Mouse (Mus musculus): ENCODE results near the gene St6galnac1. TPM values are rescaled to one million over a fixed set of nuclear protein-coding genes. Genes with fewer than 3 reads are reported as not detected.

The St6galnac1 gene
- polyA plus RNA-seq, 1 experiment from 2014 or later, result not detected

GRCm38 (mm10) chr11:116720319-116720865 is 54.9 kb downstream of the St6galnac1 start:
- no peak overlapping the region for H3K4me3 ChIP-seq
- no peak for DNase-seq (ENCODE audit: low spot score)
- H3K36me3 ChIP-seq (replicated peaks), result no peaks in the 10 kb centered on the region
- peaks cover 14% of the 10 kb centered on the region for H3K4me1 ChIP-seq
- peaks cover 6% of the 10 kb centered on the region; the same call in 1 of the 2 replicates for H3K9me3 ChIP-seq
- H3K27ac ChIP-seq (replicated peaks), result no peak overlapping the region
- no peaks in the 10 kb centered on the region for H3K27me3 ChIP-seq (replicated peaks; ENCODE audit: low read depth, poor library complexity, severe bottlenecking)
- 89% methylated on average over 15 of the region's 15 CpGs for WGBS

Other genes starting within 250 kb of the St6galnac1 start
- 5.9 and 6.5 TPM in 2 replicates for gene Sphk1, start 244.6 kb downstream of the St6galnac1 start, polyA plus RNA-seq (2016; fragmentation: Nextera tagmentation; extraction: Ambion mirVana)
- gene Ube2o, start 194.1 kb downstream of the St6galnac1 start, polyA plus RNA-seq (2016; fragmentation: Nextera tagmentation; extraction: Ambion mirVana), result 12.0 and 12.4 TPM in 2 replicates
- not detected in 2 replicates for gene Aanat, start 189.1 kb downstream of the St6galnac1 start, polyA plus RNA-seq (2016; fragmentation: Nextera tagmentation; extraction: Ambion mirVana)
- gene Rhbdf2, start 148.5 kb downstream of the St6galnac1 start, polyA plus RNA-seq (2016; fragmentation: Nextera tagmentation; extraction: Ambion mirVana), result 5.5 and 6.1 TPM in 2 replicates
- 0.76 and 1.2 TPM in 2 replicates for gene Prcd, start 122.0 kb downstream of the St6galnac1 start, polyA plus RNA-seq (2016; fragmentation: Nextera tagmentation; extraction: Ambion mirVana)
- 5.0 and 5.7 TPM in 2 replicates for gene Cygb, start 121.2 kb downstream of the St6galnac1 start, polyA plus RNA-seq (2016; fragmentation: Nextera tagmentation; extraction: Ambion mirVana)
- gene Mxra7, start 52.5 kb upstream of the St6galnac1 start, polyA plus RNA-seq (2016; fragmentation: Nextera tagmentation; extraction: Ambion mirVana), result 18.1 and 23.2 TPM in 2 replicates
- gene Mettl23, start 67.8 kb upstream of the St6galnac1 start, polyA plus RNA-seq (2016; fragmentation: Nextera tagmentation; extraction: Ambion mirVana), result 56.9 and 58.1 TPM in 2 replicates
- 88.3 and 97.5 TPM in 2 replicates for gene Jmjd6, start 67.9 kb upstream of the St6galnac1 start, polyA plus RNA-seq (2016; fragmentation: Nextera tagmentation; extraction: Ambion mirVana)
- gene Mfsd11, start 76.9 kb upstream of the St6galnac1 start, polyA plus RNA-seq (2016; fragmentation: Nextera tagmentation; extraction: Ambion mirVana), result 23.8 and 26.8 TPM in 2 replicates
- 890 and 902 TPM in 2 replicates for gene Srsf2, start 77.6 kb upstream of the St6galnac1 start, polyA plus RNA-seq (2016; fragmentation: Nextera tagmentation; extraction: Ambion mirVana)
- gene Mgat5b, start 143.4 kb upstream of the St6galnac1 start, polyA plus RNA-seq (2016; fragmentation: Nextera tagmentation; extraction: Ambion mirVana), result 2.3 and 3.3 TPM in 2 replicates